ENCODE assay signal across 11 mouse cellular contexts in the genomic region with DNA sequence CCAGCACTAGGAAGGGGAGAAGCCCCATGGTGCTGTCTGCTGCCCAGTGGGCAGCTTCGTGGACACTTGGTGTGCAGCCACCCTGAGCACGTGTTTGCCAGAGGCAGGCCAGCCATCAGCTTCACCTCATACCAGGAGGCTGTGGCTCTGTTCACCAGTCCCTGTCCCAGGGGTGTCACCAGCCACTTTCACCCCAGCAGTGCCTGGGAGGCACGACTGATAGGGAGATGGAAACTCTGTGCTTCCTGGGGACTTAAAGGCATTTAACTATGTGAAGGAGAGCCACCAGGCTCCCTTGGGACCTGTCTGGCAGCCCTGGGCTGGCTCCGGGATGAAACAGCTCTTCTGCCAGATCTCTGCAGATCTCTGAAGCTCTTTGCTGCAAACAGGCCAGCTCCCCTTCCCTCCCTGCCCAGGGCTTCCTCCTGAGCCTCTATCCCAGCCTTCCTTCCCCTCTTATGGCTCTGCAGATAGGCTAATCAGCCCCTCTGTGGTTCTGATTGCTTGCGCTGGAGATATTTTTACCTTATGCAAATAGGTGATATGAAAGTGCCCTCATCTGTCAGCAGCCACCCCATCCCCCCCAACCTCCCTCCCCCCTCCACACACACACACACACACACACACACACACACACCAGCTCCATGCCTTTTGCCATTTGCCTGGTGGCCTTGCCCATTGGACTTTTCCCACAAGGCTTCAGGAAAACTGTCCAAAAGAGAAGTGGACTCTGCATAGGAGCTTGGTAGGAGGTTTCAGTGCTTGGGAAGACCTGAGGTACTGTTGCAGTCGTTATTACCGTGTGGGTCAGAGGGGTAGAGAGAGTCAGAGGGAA. TPM values are rescaled to one million over a fixed set of nuclear protein-coding genes. Genes with fewer than 3 reads are reported as not detected.
DNase-seq lines count a peak whose midpoint lies in the region; ATAC-seq and TF ChIP-seq lines count a peak whose summit lies in the region.
"Had no signal": no experiment of that assay in that cellular context is flagged by ENCODE, and none has a peak within 500 bp of the region (broad histone marks: within the 10 kb centered on the region; RNA-seq: fewer than 3 reads in every experiment).

No protein-coding gene starts in this region.

- no peaks in the 10 kb centered on the region for H3K27me3 ChIP-seq in hindbrain, embryonic 12.5 days
- no peaks in the 10 kb centered on the region for H3K27me3 ChIP-seq in hindbrain, embryonic 16.5 days (replicated peaks; ENCODE audit: control insufficient read depth, insufficient read depth, low read length)
- H3K27me3 ChIP-seq in embryonic facial prominence, embryonic 14.5 days (replicated peaks; ENCODE audit: control insufficient read depth, insufficient read depth, low read length): no peaks in the 10 kb centered on the region
- H3K27me3 ChIP-seq in intestine, postnatal 0 days (replicated peaks; ENCODE audit: control insufficient read depth, insufficient read depth, low read length): no peaks in the 10 kb centered on the region
- H3K27me3 ChIP-seq in midbrain, embryonic 16.5 days (ENCODE audit: control insufficient read depth, insufficient read depth, low read depth, low read length): no peaks in the 10 kb centered on the region

- no peaks in the 10 kb centered on the region for H3K36me3 ChIP-seq in hindbrain, embryonic 12.5 days
- no peaks in the 10 kb centered on the region for H3K36me3 ChIP-seq in hindbrain, embryonic 16.5 days (ENCODE audit: control insufficient read depth, insufficient read depth, low read length)
- H3K36me3 ChIP-seq in embryonic facial prominence, embryonic 14.5 days (ENCODE audit: control insufficient read depth, insufficient read depth, low read length): no peaks in the 10 kb centered on the region
- no peaks in the 10 kb centered on the region for H3K36me3 ChIP-seq in intestine, postnatal 0 days (ENCODE audit: control insufficient read depth, insufficient read depth)
- H3K36me3 ChIP-seq in midbrain, embryonic 16.5 days (ENCODE audit: control insufficient read depth, insufficient read depth, low read length): no peaks in the 10 kb centered on the region

- H3K9me3 ChIP-seq in hindbrain, embryonic 12.5 days (replicated peaks): no peaks in the 10 kb centered on the region
- H3K9me3 ChIP-seq in hindbrain, embryonic 16.5 days (ENCODE audit: control insufficient read depth, low read length): no peaks in the 10 kb centered on the region
- no peaks in the 10 kb centered on the region for H3K9me3 ChIP-seq in embryonic facial prominence, embryonic 14.5 days (ENCODE audit: control insufficient read depth, low read length)
- H3K9me3 ChIP-seq in intestine, postnatal 0 days (ENCODE audit: control insufficient read depth): no peaks in the 10 kb centered on the region
- no peaks in the 10 kb centered on the region for H3K9me3 ChIP-seq in midbrain, embryonic 16.5 days (replicated peaks; ENCODE audit: control insufficient read depth, low read length, poor library complexity, severe bottlenecking)

- no peak overlapping the region; the same call in 1 of the 2 replicates for H3K4me2 ChIP-seq in hindbrain, embryonic 12.5 days (replicated peaks)
- no peak overlapping the region for H3K4me2 ChIP-seq in hindbrain, embryonic 16.5 days (ENCODE audit: low read length)
- no peak overlapping the region for H3K4me2 ChIP-seq in embryonic facial prominence, embryonic 14.5 days (ENCODE audit: low read depth, low read length)
- no peak overlapping the region for H3K4me2 ChIP-seq in intestine, postnatal 0 days (replicated peaks; ENCODE audit: low read depth)
- no peak overlapping the region for H3K4me2 ChIP-seq in midbrain, embryonic 16.5 days (ENCODE audit: low read length)

- no peak for TF ChIP-seq CTCF in intestine, postnatal 0 days (IDR thresholded peaks at IDR 0.05; ENCODE audit: low read depth)

- 0 out of 2 replicates have a peak, but pooled peaks have one; percentile 14 for ATAC-seq in hindbrain, embryonic 12.5 days (ENCODE audit: low FRiP score)
- no peak for ATAC-seq in hindbrain, embryonic 16.5 days
- ATAC-seq in embryonic facial prominence, embryonic 14.5 days (ENCODE audit: low read depth): no peak
- no peak for ATAC-seq in intestine, postnatal 0 days
- ATAC-seq in midbrain, embryonic 16.5 days: peak; percentile 40

- WGBS in hindbrain, embryonic 12.5 days: 45% methylated on average over 7 of the region's 7 CpGs
- WGBS in hindbrain, embryonic 16.5 days: 48% methylated on average over 7 of the region's 7 CpGs
- 48% methylated on average over 6 of the region's 7 CpGs for WGBS in embryonic facial prominence, embryonic 14.5 days
- whole genome bisulfite sequencing in intestine, postnatal 0 days: 30% methylated on average over 7 of the region's 7 CpGs
- 40% methylated on average over 7 of the region's 7 CpGs for WGBS in midbrain, embryonic 16.5 days

- DNase-seq in embryonic facial prominence, embryonic 14.5 days (ENCODE audit: low spot score): peak; percentile 31
- DNase-seq in frontal cortex, postnatal 10 days (ENCODE audit: low spot score in 2 of 2): no peak
- no peak for DNase-seq in gastrocnemius, adult 8-10 months (ENCODE audit: low spot score in 2 of 2)
- DNase-seq in natural killer cell, adult 2 months (ENCODE audit: low spot score in 2 of 2): no peak
- DNase-seq: cerebellum, adult 11-12 months had no signal

- H3K4me1 ChIP-seq in hindbrain, embryonic 12.5 days: peaks cover 35% of the 10 kb centered on the region
- peaks cover 28% of the 10 kb centered on the region for H3K4me1 ChIP-seq in hindbrain, embryonic 16.5 days (ENCODE audit: control insufficient read depth, insufficient read depth, low read depth, low read length)
- H3K4me1 ChIP-seq in embryonic facial prominence, embryonic 14.5 days (ENCODE audit: control insufficient read depth, insufficient read depth, low read length): no peaks in the 10 kb centered on the region; the same call in 1 of the 2 replicates
- H3K4me1 ChIP-seq in intestine, postnatal 0 days (replicated peaks; ENCODE audit: control insufficient read depth, insufficient read depth, low read length): peaks cover 6% of the 10 kb centered on the region; the same call in 1 of the 2 replicates
- H3K4me1 ChIP-seq in midbrain, embryonic 16.5 days (ENCODE audit: control insufficient read depth, insufficient read depth, low read length): peaks cover 25% of the 10 kb centered on the region

- H3K9ac ChIP-seq in hindbrain, embryonic 12.5 days: no peak overlapping the region; the same call in 1 of the 2 replicates
- no peak overlapping the region for H3K9ac ChIP-seq in hindbrain, embryonic 16.5 days (ENCODE audit: low read depth, low read length)
- H3K9ac ChIP-seq in embryonic facial prominence, embryonic 14.5 days (ENCODE audit: low read depth, low read length): no peak overlapping the region; the same call in 1 of the 2 replicates
- H3K9ac ChIP-seq in intestine, postnatal 0 days (ENCODE audit: low read depth, low read length): no peak overlapping the region
- peak overlapping the region; percentile 36; the same call in 1 of the 2 replicates for H3K9ac ChIP-seq in midbrain, embryonic 16.5 days (ENCODE audit: low read depth, low read length)

- no peak overlapping the region for H3K4me3 ChIP-seq in hindbrain, embryonic 12.5 days
- no peak overlapping the region for H3K4me3 ChIP-seq in hindbrain, embryonic 16.5 days (ENCODE audit: low read length)
- no peak overlapping the region for H3K4me3 ChIP-seq in embryonic facial prominence, embryonic 14.5 days (ENCODE audit: low read depth, low read length)
- no peak overlapping the region for H3K4me3 ChIP-seq in intestine, postnatal 0 days (ENCODE audit: low read depth, low read length)
- H3K4me3 ChIP-seq in midbrain, embryonic 16.5 days (ENCODE audit: low read depth, low read length): no peak overlapping the region

- peak overlapping the region; percentile 64 for H3K27ac ChIP-seq in hindbrain, embryonic 12.5 days
- H3K27ac ChIP-seq in hindbrain, embryonic 16.5 days (ENCODE audit: low read depth, low read length): no peak overlapping the region
- H3K27ac ChIP-seq in embryonic facial prominence, embryonic 14.5 days (replicated peaks; ENCODE audit: low read depth, low read length): peak overlapping the region; percentile 13; the same call in 1 of the 2 replicates
- H3K27ac ChIP-seq in intestine, postnatal 0 days (ENCODE audit: low read depth, low read length): peak overlapping the region; percentile 82
- H3K27ac ChIP-seq in midbrain, embryonic 16.5 days (ENCODE audit: low read length): 0 out of 2 replicates have a peak overlapping the region, but pooled peaks have one; percentile 7

RNA-seq across cellular contexts. Expression of a gene that starts 8.3 kb away (rescaled TPM):
- 31.8 and 33.2 TPM in 2 replicates for polyA plus RNA-seq in hindbrain, embryonic 12.5 days (2016; fragmentation: Nextera tagmentation; extraction: Ambion mirVana)
- 15.7 and 18.4 TPM in 2 replicates for polyA plus RNA-seq in hindbrain, embryonic 16.5 days (2015; fragmentation: Nextera tagmentation; extraction: Ambion mirVana)
- polyA plus RNA-seq in embryonic facial prominence, embryonic 14.5 days (2014; fragmentation: Nextera tagmentation; extraction: Ambion mirVana): 14.9 and 15.3 TPM in 2 replicates
- 9.9 and 11.9 TPM in 2 replicates for polyA plus RNA-seq in intestine, postnatal 0 days (2015; fragmentation: Nextera tagmentation; extraction: Ambion mirVana)
- 14.1 and 14.4 TPM in 2 replicates for polyA plus RNA-seq in midbrain, embryonic 16.5 days (2015; fragmentation: Nextera tagmentation; extraction: Ambion mirVana)
- total RNA-seq in gastrocnemius, adult 8-10 months (2022): 10 to 100 TPM; 13.0 to 18.3 (median 14.1) TPM

RNA-seq across cellular contexts. Expression of a gene that starts 28.3 kb away (rescaled TPM):
- 38.0 and 38.5 TPM in 2 replicates for polyA plus RNA-seq in hindbrain, embryonic 12.5 days (2016; fragmentation: Nextera tagmentation; extraction: Ambion mirVana)
- polyA plus RNA-seq in hindbrain, embryonic 16.5 days (2015; fragmentation: Nextera tagmentation; extraction: Ambion mirVana): 35.7 and 39.8 TPM in 2 replicates
- polyA plus RNA-seq in embryonic facial prominence, embryonic 14.5 days (2014; fragmentation: Nextera tagmentation; extraction: Ambion mirVana): 36.3 and 38.0 TPM in 2 replicates
- 22.3 and 25.6 TPM in 2 replicates for polyA plus RNA-seq in intestine, postnatal 0 days (2015; fragmentation: Nextera tagmentation; extraction: Ambion mirVana)
- 35.5 and 38.2 TPM in 2 replicates for polyA plus RNA-seq in midbrain, embryonic 16.5 days (2015; fragmentation: Nextera tagmentation; extraction: Ambion mirVana)
- 1 to 10 TPM; 4.0 to 7.4 (median 6.1) TPM for total RNA-seq in gastrocnemius, adult 8-10 months (2022)

RNA-seq across cellular contexts. Expression of a gene that starts 28.6 kb away (rescaled TPM):
- polyA plus RNA-seq in hindbrain, embryonic 12.5 days (2016; fragmentation: Nextera tagmentation; extraction: Ambion mirVana): 20.4 and 21.7 TPM in 2 replicates
- 12.1 and 15.8 TPM in 2 replicates for polyA plus RNA-seq in hindbrain, embryonic 16.5 days (2015; fragmentation: Nextera tagmentation; extraction: Ambion mirVana)
- 8.4 and 8.9 TPM in 2 replicates for polyA plus RNA-seq in embryonic facial prominence, embryonic 14.5 days (2014; fragmentation: Nextera tagmentation; extraction: Ambion mirVana)
- polyA plus RNA-seq in intestine, postnatal 0 days (2015; fragmentation: Nextera tagmentation; extraction: Ambion mirVana): 2.2 and 2.3 TPM in 2 replicates
- 16.2 and 17.5 TPM in 2 replicates for polyA plus RNA-seq in midbrain, embryonic 16.5 days (2015; fragmentation: Nextera tagmentation; extraction: Ambion mirVana)
- total RNA-seq in gastrocnemius, adult 8-10 months (2022): 1 to 10 TPM; 2.8 to 3.8 (median 2.9) TPM

RNA-seq across cellular contexts. Expression of a gene that starts 50.0 kb away (rescaled TPM):
- polyA plus RNA-seq in hindbrain, embryonic 12.5 days (2016; fragmentation: Nextera tagmentation; extraction: Ambion mirVana): not detected in 2 replicates
- polyA plus RNA-seq in hindbrain, embryonic 16.5 days (2015; fragmentation: Nextera tagmentation; extraction: Ambion mirVana): 3.5 and 6.6 TPM in 2 replicates
- 0.50 TPM in 1 of 2 replicates, not detected in the other for polyA plus RNA-seq in embryonic facial prominence, embryonic 14.5 days (2014; fragmentation: Nextera tagmentation; extraction: Ambion mirVana)
- 0.46 TPM in 1 of 2 replicates, not detected in the other for polyA plus RNA-seq in intestine, postnatal 0 days (2015; fragmentation: Nextera tagmentation; extraction: Ambion mirVana)
- 2.7 and 2.8 TPM in 2 replicates for polyA plus RNA-seq in midbrain, embryonic 16.5 days (2015; fragmentation: Nextera tagmentation; extraction: Ambion mirVana)
- total RNA-seq in gastrocnemius, adult 8-10 months (2022): not detected
- total RNA-seq: hematopoietic stem cell, adult 5-6 weeks had no signal

RNA-seq across cellular contexts. Expression of a gene that starts 54.0 kb away (rescaled TPM):
- 0.56 and 1.1 TPM in 2 replicates for polyA plus RNA-seq in hindbrain, embryonic 12.5 days (2016; fragmentation: Nextera tagmentation; extraction: Ambion mirVana)
- 0.25 and 0.69 TPM in 2 replicates for polyA plus RNA-seq in hindbrain, embryonic 16.5 days (2015; fragmentation: Nextera tagmentation; extraction: Ambion mirVana)
- 0.34 and 1.7 TPM in 2 replicates for polyA plus RNA-seq in embryonic facial prominence, embryonic 14.5 days (2014; fragmentation: Nextera tagmentation; extraction: Ambion mirVana)
- polyA plus RNA-seq in intestine, postnatal 0 days (2015; fragmentation: Nextera tagmentation; extraction: Ambion mirVana): 0.63 and 0.94 TPM in 2 replicates
- 0.51 and 0.67 TPM in 2 replicates for polyA plus RNA-seq in midbrain, embryonic 16.5 days (2015; fragmentation: Nextera tagmentation; extraction: Ambion mirVana)
- under 1 TPM in 3 of 4 experiments, not detected in 1; 0.05 to 0.16 (median 0.07) TPM for total RNA-seq in gastrocnemius, adult 8-10 months (2022)
- polyA plus RNA-seq: limb, embryonic 11.5 days had no signal

Comparison
In these comparisons a context has a peak if more than half of its experiments do, and no peak if none do; other contexts are left out.
1. ATAC-seq: peak in hindbrain, embryonic 12.5 days (single experiment) and midbrain, embryonic 16.5 days (single experiment); none in hindbrain, embryonic 16.5 days (single experiment), embryonic facial prominence, embryonic 14.5 days (single experiment) and intestine, postnatal 0 days (single experiment).